Mouse (Mus musculus): ENCODE data around the gene Dars2.
"Not testable (repeated sequence)": the region's sequence is repeated elsewhere in the genome, so short reads cannot be mapped to it uniquely, and the experiment has no call there.

The Dars2 gene

DNA sequence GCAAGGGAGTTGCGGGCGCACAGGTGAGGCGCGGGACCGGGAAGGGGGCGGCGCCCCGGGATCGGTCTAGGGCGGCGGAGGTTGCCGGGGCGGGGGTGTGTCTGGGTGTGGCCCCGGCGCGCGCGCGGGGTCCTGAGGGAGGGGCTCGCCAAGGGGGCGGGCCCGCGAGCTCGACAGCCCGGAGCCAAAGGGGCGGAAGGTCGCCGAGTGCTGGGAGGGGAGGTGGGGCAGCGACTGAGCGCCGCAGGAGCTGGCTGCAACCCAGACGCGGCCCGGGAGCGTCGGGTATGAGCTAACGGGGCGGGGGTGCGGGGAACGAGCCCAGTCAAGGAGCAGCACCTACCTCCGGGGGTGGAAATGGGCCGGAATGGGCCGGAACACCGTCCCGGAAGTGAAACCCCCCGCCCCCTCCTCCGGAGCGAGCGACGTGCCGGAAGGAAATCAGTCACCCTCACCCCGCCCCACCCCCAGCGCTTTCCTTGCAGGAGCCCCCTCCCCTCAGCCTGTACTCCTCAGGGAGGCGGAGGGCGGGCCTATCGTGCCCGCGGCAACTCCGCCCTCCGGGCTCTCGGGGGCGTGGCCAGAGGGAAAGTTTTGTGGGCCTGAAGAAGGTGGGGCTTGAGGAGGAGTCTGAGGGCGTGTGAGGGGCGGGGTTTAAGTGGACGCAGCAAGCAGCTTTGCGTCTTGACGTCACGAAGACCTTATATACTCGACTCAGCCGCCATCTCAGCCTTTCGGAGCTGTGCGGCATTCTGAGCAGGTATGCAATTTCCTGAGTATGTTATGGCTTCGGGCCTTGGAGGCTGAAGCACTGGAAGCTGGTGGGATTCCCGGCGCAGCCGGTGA, 35.8 kb downstream of the Dars2 start, which contains the start of gene Zbtb37:
TSS of gene Zbtb37 (minus strand) at position 415 of the 846 bp plus-strand sequence.
- DNase-seq, result peak; percentile 99

DNA sequence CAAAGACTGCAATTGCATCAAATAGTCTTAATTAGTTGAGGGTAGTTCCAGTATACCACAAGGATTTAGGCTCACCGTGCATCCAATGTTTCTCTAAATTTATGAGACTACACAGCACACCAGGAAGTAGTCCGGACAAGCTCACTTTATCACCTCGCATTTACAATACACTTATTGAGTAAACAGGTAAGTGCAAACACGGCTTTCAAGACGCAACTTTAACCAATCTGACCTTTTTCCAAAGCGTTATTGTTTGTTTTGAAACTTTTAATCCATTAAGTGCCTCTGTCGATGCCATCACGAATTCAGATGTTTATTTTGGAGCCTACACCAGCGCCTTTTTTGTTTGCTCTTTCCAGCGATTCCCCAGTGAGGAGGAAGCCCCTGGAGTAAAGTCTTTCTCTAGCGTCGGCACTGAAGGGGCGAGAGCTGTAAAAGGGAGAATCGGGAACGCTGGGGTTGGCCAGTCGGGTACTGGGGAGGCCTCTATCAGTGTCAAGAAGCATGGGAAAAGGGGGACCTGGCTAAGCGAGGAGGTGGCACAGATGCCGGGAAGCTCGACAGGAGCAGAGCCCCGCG, 36.5 kb downstream of the Dars2 start:
- DNase-seq, result no peak

- no peak for DNase-seq
Observed at GRCm38 (mm10) chr1:161032345-161032744, 38.1 kb downstream of the Dars2 start.

GRCm38 (mm10) chr1:161031881-161032280, 38.6 kb downstream of the Dars2 start:
- DNase-seq, result no peak

- DNase-seq, result no peak
Observed at GRCm38 (mm10) chr1:161030058-161030457, 40.4 kb downstream of the Dars2 start.

DNA sequence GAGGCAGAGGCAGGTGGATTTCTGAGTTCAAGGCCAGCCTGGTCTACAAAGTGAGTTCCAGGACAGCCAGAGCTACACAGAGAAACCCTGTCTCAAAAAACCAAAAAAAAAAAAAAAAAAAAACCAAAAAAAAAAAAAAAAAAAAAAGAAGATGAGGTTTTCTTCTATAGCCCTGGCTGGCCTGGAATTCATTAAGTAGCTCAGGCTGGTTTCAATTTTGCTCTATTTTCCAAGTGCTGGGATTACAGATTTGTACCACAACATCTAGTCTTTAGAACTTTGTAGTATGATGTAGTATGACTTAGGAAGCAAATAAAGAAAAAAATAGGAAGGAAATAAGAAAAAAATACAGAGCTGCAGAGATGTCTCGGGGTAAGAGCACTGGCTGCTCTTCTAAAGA, 42.0 kb downstream of the Dars2 start:
- DNase-seq, result not testable (repeated sequence)

GRCm38 (mm10) chr1:161027196-161027595, 43.3 kb downstream of the Dars2 start:
- DNase-seq, result no peak

GRCm38 (mm10) chr1:161025410-161026210, 44.8 kb downstream of the Dars2 start:
- no peak for DNase-seq

DNA sequence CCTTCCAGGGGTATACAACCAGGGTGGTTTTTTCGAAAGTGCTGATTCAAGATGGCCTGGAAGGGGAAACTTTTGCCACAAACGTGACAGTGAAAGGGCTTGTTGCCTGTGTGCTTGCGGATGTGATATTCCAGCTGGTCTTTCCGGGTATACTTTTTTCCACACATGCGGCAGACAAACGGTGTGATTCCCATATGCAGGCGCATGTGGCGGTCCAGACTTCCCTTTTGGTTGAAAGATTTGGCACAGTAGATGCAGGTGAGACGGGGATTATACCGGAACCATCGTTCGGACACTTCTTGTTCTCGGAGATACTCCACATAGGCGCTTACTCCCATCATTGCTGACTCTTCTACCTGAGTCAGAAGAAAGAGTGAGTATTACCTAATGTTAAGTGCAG, 50.4 kb downstream of the Dars2 start:
- no peak for DNase-seq

DNA sequence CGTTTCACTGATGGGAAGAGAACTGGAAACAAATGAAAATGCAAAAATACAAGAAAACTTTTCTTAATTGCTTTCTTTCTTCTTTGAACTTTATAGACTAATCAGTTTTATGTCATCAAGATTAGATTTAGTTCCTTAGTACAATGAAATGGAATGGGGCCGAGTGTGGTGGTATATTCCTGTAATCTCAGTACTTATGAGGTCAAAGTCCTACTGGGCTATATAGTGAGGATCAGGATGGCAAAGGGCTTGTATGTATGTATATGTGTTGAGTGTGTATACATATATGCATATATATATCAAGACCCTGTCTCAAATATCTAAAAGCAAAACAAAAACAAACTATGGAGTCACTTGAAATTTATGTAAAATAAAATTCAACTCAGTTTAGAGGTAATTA, 54.1 kb downstream of the Dars2 start:
- DNase-seq, result no peak

GRCm38 (mm10) chr1:161010436-161010835, 60.0 kb downstream of the Dars2 start:
- no peak for DNase-seq

- DNase-seq, result no peak
Observed at GRCm38 (mm10) chr1:161008038-161008437, 62.4 kb downstream of the Dars2 start.

DNA sequence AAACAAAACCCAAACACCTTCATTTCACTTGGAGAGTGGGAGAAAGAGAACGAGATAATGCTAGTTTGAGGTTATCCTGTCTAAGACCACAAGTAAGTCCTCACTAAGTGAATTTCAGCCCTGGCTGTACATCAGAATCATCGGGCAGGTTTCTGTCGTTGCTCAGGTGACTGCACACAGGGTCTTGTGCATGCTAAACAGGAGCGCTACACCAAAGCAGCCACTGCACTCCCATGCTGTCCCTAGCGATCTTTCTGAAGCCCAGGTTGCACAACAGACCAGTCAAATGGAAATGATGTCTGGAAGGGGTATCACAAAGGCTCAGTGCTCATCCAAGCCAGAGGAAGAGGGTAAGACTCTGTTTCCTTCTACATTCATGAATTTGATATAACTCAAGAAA, 64.0 kb downstream of the Dars2 start:
- no peak for DNase-seq

GRCm38 (mm10) chr1:161005526-161005925, 64.9 kb downstream of the Dars2 start:
- DNase-seq, result no peak

GRCm38 (mm10) chr1:161004942-161005341, 65.5 kb downstream of the Dars2 start:
- no peak for DNase-seq

DNA sequence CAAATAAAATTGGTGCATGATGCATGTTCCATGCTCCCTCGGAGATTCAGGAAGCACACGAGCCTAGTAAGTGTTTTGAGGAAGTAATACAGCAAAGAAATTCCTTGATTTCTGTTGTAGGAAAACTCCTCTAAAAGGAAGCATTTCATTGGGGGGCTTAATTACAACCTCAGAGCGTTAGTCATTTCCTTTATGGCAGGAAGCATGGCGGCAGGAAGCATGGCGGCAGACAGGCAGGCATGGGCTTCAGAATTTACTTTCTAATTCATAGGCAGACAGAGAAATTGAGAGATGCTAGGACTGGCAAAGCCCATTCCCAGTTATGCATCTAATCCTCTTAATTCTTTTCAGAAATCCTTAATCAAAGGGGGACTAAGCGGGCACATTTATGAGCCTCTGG, 76.6 kb downstream of the Dars2 start:
- no peak for DNase-seq

All from thymus, adult 18-20 months (tissue).